22 mouse cellular contexts compared by ENCODE assay signal in genomic region chr10:119757219-119757618, GRCm38 (mm10).
"Had no signal": no experiment of that assay in that cellular context is flagged by ENCODE, and none has a peak within 500 bp of the region (broad histone marks: within the 10 kb centered on the region; RNA-seq: fewer than 3 reads in every experiment).

No protein-coding gene starts in this region.

- H3K9me3 ChIP-seq: limb, embryonic 12.5 days; limb, embryonic 15.5 days; lung, embryonic 15.5 days had no signal

- H3K27ac ChIP-seq: kidney, postnatal 0 days; limb, embryonic 12.5 days; limb, embryonic 15.5 days; liver, embryonic 14.5 days; lung, embryonic 15.5 days; stomach, postnatal 0 days had no signal

- H3K4me1 ChIP-seq: lung, embryonic 15.5 days; megakaryocyte, embryonic 14.5 days had no signal

- DNase-seq: kidney, adult 9 months; kidney, postnatal 36 days; left cerebral cortex, postnatal 4 days; lung, adult 18-20 months; lung, postnatal 10 days; lung, postnatal 36 days; midbrain, embryonic 14.5 days; right cerebral cortex, adult 18-20 months; right cerebral cortex, postnatal 14 days; right cerebral cortex, postnatal 4 days; thymus, adult 2 months; thymus, postnatal 14 days; thymus, postnatal 4 days had no signal

- H3K9ac ChIP-seq: limb, embryonic 12.5 days; limb, embryonic 15.5 days; liver, embryonic 14.5 days; lung, embryonic 15.5 days had no signal

- H3K4me3 ChIP-seq: limb, embryonic 12.5 days; limb, embryonic 15.5 days; lung, embryonic 15.5 days; megakaryocyte, embryonic 14.5 days had no signal

- H3K36me3 ChIP-seq: limb, embryonic 12.5 days; limb, embryonic 15.5 days; lung, embryonic 15.5 days had no signal

- H3K27me3 ChIP-seq: limb, embryonic 12.5 days; limb, embryonic 15.5 days; lung, embryonic 15.5 days; megakaryocyte, embryonic 14.5 days had no signal

- H3K4me2 ChIP-seq: limb, embryonic 12.5 days; limb, embryonic 15.5 days; liver, embryonic 11.5 days; lung, embryonic 15.5 days; midbrain, embryonic 11.5 days had no signal
